ENCODE assay signal across 8 mouse cellular contexts in the genomic region with DNA sequence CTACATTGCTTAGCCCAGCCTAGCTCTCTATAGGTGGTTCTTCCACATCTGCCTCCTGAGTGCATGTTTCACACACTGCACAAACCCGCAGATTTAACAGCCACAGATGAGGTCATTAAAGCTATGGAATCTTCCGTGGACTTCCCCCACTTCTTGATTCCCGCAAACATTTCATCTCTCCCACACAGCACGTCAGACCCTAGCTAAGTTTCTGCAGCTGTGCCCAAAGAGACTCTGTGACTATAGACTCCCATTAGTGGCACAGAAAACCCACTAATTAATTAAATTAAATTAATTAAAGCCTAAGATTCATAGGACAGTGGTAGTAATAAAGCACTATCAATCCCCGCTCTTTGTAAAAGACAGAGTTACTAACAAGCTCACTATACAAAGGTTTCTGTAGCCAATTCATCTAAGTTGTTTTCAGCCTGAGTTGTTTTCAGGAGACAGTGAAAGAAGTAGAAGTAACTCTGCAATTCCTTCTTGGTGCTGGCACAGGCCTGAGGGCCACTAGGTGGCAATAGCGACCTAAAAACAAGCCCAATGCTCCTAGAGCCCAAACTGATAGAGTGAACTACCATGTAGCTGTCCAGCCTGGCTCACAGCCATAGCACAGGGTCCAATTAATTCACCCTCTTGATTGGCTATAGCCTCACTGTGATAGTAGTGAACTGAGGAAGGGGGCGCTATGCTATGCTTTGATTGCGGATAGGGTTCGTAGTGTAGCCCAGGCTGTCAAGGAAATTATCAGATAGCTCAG. TPM values are rescaled to one million over a fixed set of nuclear protein-coding genes. Genes with fewer than 3 reads are reported as not detected.
A peak's percentile ranks its signal among the peaks of the same experiment; 100 is the strongest.
DNase-seq lines count a peak whose midpoint lies in the region; ATAC-seq and TF ChIP-seq lines count a peak whose summit lies in the region.

No protein-coding gene starts in this region.

- ATAC-seq in Patski = peak; percentile 91

- no peaks in the 10 kb centered on the region for H3K27me3 ChIP-seq in Patski

- in situ Hi-C loops in Patski (cut with MboI; ENCODE audit: low pct_unique_long_range_greater_than_20kb) = loop anchor here (5.0 kb wide), 1 partner anchor 316 kb away; no protein-coding TSS in a partner anchor

- DNase-seq in Patski (ENCODE audit: low read depth, low spot score) = no peak
- peak; percentile 49 to 73 for DNase-seq in cerebellum, postnatal 4 days (ENCODE audit: low spot score in 2 of 2)
- peak; percentile 55 for DNase-seq in gastrocnemius, postnatal 10 days
- peak; percentile 91 for DNase-seq in induced T-regulatory cell, adult 2 months (ENCODE audit: low read depth)
- peak; percentile 43 to 46 for DNase-seq in left cerebral cortex, adult 8-10 months (ENCODE audit: low spot score in 2 of 2)
- peak; percentile 79 for DNase-seq in mesoderm, embryonic 11.5 days (ENCODE audit: low read depth, low spot score)
- peak; percentile 59 to 70 for DNase-seq in right cerebral cortex, postnatal 36 days (ENCODE audit: low spot score in 2 of 2)
- DNase-seq in urinary bladder, postnatal 4 days (ENCODE audit: low spot score in 2 of 2) = peak; percentile 45 to 63

- POLR2A ChIA-PET in Patski (lab: Charles Lee) = no interaction called here

- CTCF ChIA-PET in Patski (lab: Charles Lee) = interaction anchor here (0.7 to 2.4 kb wide), 17 partner anchors 9 to 321 kb away, joined by 3 to 20 read pairs (median 4); partner anchors contain the start of gene S1pr1

- TF ChIP-seq CTCF in Patski (IDR thresholded peaks at IDR 0.05) = peak; percentile 91

RNA-seq across cellular contexts. Expression of gene S1pr1, which starts 54.0 kb away (rescaled TPM):
- polyA plus RNA-seq in Patski (2021) = 1.6 TPM
- total RNA-seq in gastrocnemius, postnatal 10 days (2021) = 10 to 100 TPM; 23.5 to 29.2 TPM
- 100 to 1,000 TPM in 3 of 4 experiments, 10 to 100 TPM in 1; 85.9 to 113 (median 105) TPM for total RNA-seq in left cerebral cortex, adult 8-10 months (2022)
